ENCODE assay signal across 10 mouse cellular contexts in the genomic region with DNA sequence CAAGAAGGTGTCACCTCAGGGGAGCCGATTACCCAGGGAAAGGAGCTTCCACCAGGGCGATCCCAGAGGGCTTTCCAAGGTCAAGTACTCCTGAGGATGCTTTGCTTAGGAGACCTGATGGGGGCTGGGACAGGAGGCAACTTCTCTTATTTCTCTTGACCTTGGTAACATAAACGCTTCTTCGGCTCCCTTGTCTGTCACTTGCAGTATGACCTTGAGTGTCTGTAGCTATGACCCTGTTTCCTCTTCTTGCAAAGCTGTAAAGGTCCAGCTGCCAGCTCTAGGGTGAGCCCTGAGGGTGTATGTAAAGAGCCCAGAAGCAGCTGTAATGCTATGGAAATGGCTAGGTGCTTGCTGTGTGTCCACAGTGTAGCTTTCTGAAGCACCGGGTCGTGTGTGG. TPM values are rescaled to one million over a fixed set of nuclear protein-coding genes. Genes with fewer than 3 reads are reported as not detected.
DNase-seq lines count a peak whose midpoint lies in the region; ATAC-seq lines count a peak whose summit lies in the region.
"Had no signal": no experiment of that assay in that cellular context is flagged by ENCODE, and none has a peak within 500 bp of the region (broad histone marks: within the 10 kb centered on the region; RNA-seq: fewer than 3 reads in every experiment).

No protein-coding gene starts in this region.

- 0 out of 2 replicates have a peak overlapping the region, but pooled peaks have one; percentile 60 for H3K4me2 ChIP-seq in forebrain, embryonic 12.5 days
- H3K4me2 ChIP-seq in forebrain, embryonic 11.5 days (ENCODE audit: low read depth, low read length, severe bottlenecking) = no peak overlapping the region
- H3K4me2 ChIP-seq in kidney, embryonic 15.5 days = peak overlapping the region; percentile 66

- H3K27ac ChIP-seq in forebrain, embryonic 12.5 days = no peak overlapping the region
- no peak overlapping the region for H3K27ac ChIP-seq in forebrain, embryonic 11.5 days (ENCODE audit: low read depth, low read length)
- 0 out of 2 replicates have a peak overlapping the region, but pooled peaks have one; percentile 94 for H3K27ac ChIP-seq in kidney, embryonic 15.5 days

- no peak for DNase-seq in forebrain, embryonic 11.5 days (ENCODE audit: low spot score)
- DNase-seq in kidney, adult 8-10 months = no peak
- DNase-seq in 3T3-L1 (ENCODE audit: low read depth, low spot score) = peak; percentile 15
- DNase-seq in induced T-regulatory cell, adult 2 months (ENCODE audit: low read depth) = peak; percentile 15
- DNase-seq in layer of hippocampus, adult 18-20 months (ENCODE audit: low spot score in 2 of 2) = no peak
- DNase-seq in gastrocnemius, postnatal 4 days (ENCODE audit: low spot score in 2 of 2) = no peak
- DNase-seq: B cell, adult 2 months; retina, postnatal 1 day had no signal

- H3K27me3 ChIP-seq in forebrain, embryonic 12.5 days = peaks cover 11% of the 10 kb centered on the region
- no peaks in the 10 kb centered on the region for H3K27me3 ChIP-seq in forebrain, embryonic 11.5 days (ENCODE audit: control insufficient read depth, insufficient read depth, low read length)
- H3K27me3 ChIP-seq in kidney, embryonic 15.5 days = no peaks in the 10 kb centered on the region

- H3K36me3 ChIP-seq in forebrain, embryonic 12.5 days (replicated peaks) = 0 out of 2 replicates have a peak, but pooled peaks cover 6% of the 10 kb centered on the region
- no peaks in the 10 kb centered on the region for H3K36me3 ChIP-seq in forebrain, embryonic 11.5 days (ENCODE audit: control insufficient read depth, insufficient read depth, low read length)
- 0 out of 2 replicates have a peak, but pooled peaks cover 8% of the 10 kb centered on the region for H3K36me3 ChIP-seq in kidney, embryonic 15.5 days

- H3K9me3 ChIP-seq in forebrain, embryonic 12.5 days = 0 out of 2 replicates have a peak, but pooled peaks cover 3% of the 10 kb centered on the region
- H3K9me3 ChIP-seq in forebrain, embryonic 11.5 days (ENCODE audit: control insufficient read depth, low read length) = no peaks in the 10 kb centered on the region
- H3K9me3 ChIP-seq in kidney, embryonic 15.5 days (replicated peaks) = no peaks in the 10 kb centered on the region

- ATAC-seq in forebrain, embryonic 12.5 days (ENCODE audit: low FRiP score) = no peak
- ATAC-seq in forebrain, embryonic 11.5 days (replicated peaks; ENCODE audit: low FRiP score) = no peak
- no peak for ATAC-seq in kidney, embryonic 15.5 days (replicated peaks; ENCODE audit: low FRiP score)

- no peak overlapping the region for H3K9ac ChIP-seq in forebrain, embryonic 12.5 days
- H3K9ac ChIP-seq in forebrain, embryonic 11.5 days (ENCODE audit: low read length) = no peak overlapping the region
- no peak overlapping the region for H3K9ac ChIP-seq in kidney, embryonic 15.5 days

- peaks cover 26% of the 10 kb centered on the region for H3K4me1 ChIP-seq in forebrain, embryonic 12.5 days
- H3K4me1 ChIP-seq in forebrain, embryonic 11.5 days (replicated peaks; ENCODE audit: control insufficient read depth, insufficient read depth, low read length) = peaks cover 13% of the 10 kb centered on the region
- peaks cover 42% of the 10 kb centered on the region for H3K4me1 ChIP-seq in kidney, embryonic 15.5 days

- H3K4me3 ChIP-seq in forebrain, embryonic 12.5 days (replicated peaks) = no peak overlapping the region
- no peak overlapping the region for H3K4me3 ChIP-seq in forebrain, embryonic 11.5 days (ENCODE audit: low read depth, low read length)
- H3K4me3 ChIP-seq in kidney, embryonic 15.5 days (replicated peaks) = 0 out of 2 replicates have a peak overlapping the region, but pooled peaks have one; percentile 86

- 87% methylated on average over 6 of the region's 6 CpGs for WGBS in forebrain, embryonic 12.5 days
- WGBS in forebrain, embryonic 11.5 days = 81% methylated on average over 6 of the region's 6 CpGs
- 48% methylated on average over 6 of the region's 6 CpGs for WGBS in kidney, embryonic 15.5 days

RNA-seq across cellular contexts. Expression of gene Prdm11, which starts 1.1 kb away (rescaled TPM):
- 1.7 and 2.1 TPM in 2 replicates for polyA plus RNA-seq in forebrain, embryonic 12.5 days (2016; fragmentation: Nextera tagmentation; extraction: Ambion mirVana)
- 1.8 and 1.9 TPM in 2 replicates for polyA plus RNA-seq in forebrain, embryonic 11.5 days (2014; fragmentation: Nextera tagmentation; extraction: Ambion mirVana)
- 5.5 and 7.1 TPM in 2 replicates for polyA plus RNA-seq in kidney, embryonic 15.5 days (2015; fragmentation: Nextera tagmentation; extraction: Ambion mirVana)
- 10 to 100 TPM; 22.2 to 26.0 TPM for total RNA-seq in layer of hippocampus, adult 18-20 months (2021)
- total RNA-seq in gastrocnemius, postnatal 4 days (2021) = 1 to 10 TPM; 6.7 TPM

Comparison
In these comparisons a context has a peak if more than half of its experiments do, and no peak if none do; other contexts are left out.
1. DNase-seq: peak in 3T3-L1 (single experiment) and induced T-regulatory cell, adult 2 months (single experiment); none in forebrain, embryonic 11.5 days (single experiment), kidney, adult 8-10 months (0 of 2), layer of hippocampus, adult 18-20 months (0 of 2) and gastrocnemius, postnatal 4 days (0 of 2).